Mouse (Mus musculus): ENCODE measurements around the gene Oas1g. TPM values are rescaled to one million over a fixed set of nuclear protein-coding genes. Genes with fewer than 3 reads are reported as not detected.

Gene Oas1g
- polyA plus RNA-seq, 1 experiment from 2014 or later = 1.8 TPM

GRCm38 (mm10) chr5:120831031-120831430, 56.4 kb downstream of the Oas1g start:
- Histone ChIP-seq H3K36me3 (ENCODE audit: insufficient read depth, low read length) (no peaks in the 10 kb centered on the region), H3K4me3 (replicated peaks; ENCODE audit: low read depth, low read length) (no peak overlapping the region), H3K9me3 (replicated peaks; ENCODE audit: low read length) (no peaks in the 10 kb centered on the region), H3K4me2 (ENCODE audit: low read length) (no peak overlapping the region), H3K27ac (no peak overlapping the region), H3K4me1 (replicated peaks; ENCODE audit: insufficient read depth, low read length) (no peaks in the 10 kb centered on the region), H3K27me3 (ENCODE audit: insufficient read depth, low read length) (no peaks in the 10 kb centered on the region), H3K9ac (ENCODE audit: low read depth, low read length) (no peak overlapping the region)
- ATAC-seq (replicated peaks; ENCODE audit: low FRiP score, low read depth) (no peak), DNase-seq (ENCODE audit: low spot score) (no peak)
- WGBS = 85% methylated on average over 4 of the region's 4 CpGs
- no peak for TF ChIP-seq CTCF (IDR thresholded peaks at IDR 0.05; ENCODE audit: low read depth)

Small RNA genes lying within 50 kb of the gene (microRNA-seq; reads per million reads assigned to microRNA genes)
- gene Gm22907 = not detected

Other genes starting within 250 kb of the Oas1g start
- gene Rasal1, start 238.8 kb downstream of the Oas1g start, polyA plus RNA-seq (2015; fragmentation: Nextera tagmentation; extraction: Ambion mirVana) = 0.36 and 0.39 TPM in 2 replicates
- gene Dtx1, start 175.7 kb downstream of the Oas1g start, polyA plus RNA-seq (2015; fragmentation: Nextera tagmentation; extraction: Ambion mirVana) = 3.6 and 5.5 TPM in 2 replicates
- 0.64 and 0.87 TPM in 2 replicates for gene Oas2, start 137.8 kb downstream of the Oas1g start, polyA plus RNA-seq (2015; fragmentation: Nextera tagmentation; extraction: Ambion mirVana)
- gene Oas3, start 110.0 kb downstream of the Oas1g start, polyA plus RNA-seq (2015; fragmentation: Nextera tagmentation; extraction: Ambion mirVana) = 0.13 and 0.21 TPM in 2 replicates
- gene Oas1e, start 92.1 kb downstream of the Oas1g start, polyA plus RNA-seq (2015; fragmentation: Nextera tagmentation; extraction: Ambion mirVana) = not detected in 2 replicates
- gene Oas1c, start 75.1 kb downstream of the Oas1g start, polyA plus RNA-seq (2015; fragmentation: Nextera tagmentation; extraction: Ambion mirVana) = 1.1 and 1.2 TPM in 2 replicates
- gene Oas1f, start 40.2 kb downstream of the Oas1g start, polyA plus RNA-seq (2015; fragmentation: Nextera tagmentation; extraction: Ambion mirVana) = 0.12 and 0.27 TPM in 2 replicates
- gene Oas1h, start 26.2 kb downstream of the Oas1g start, polyA plus RNA-seq (2015; fragmentation: Nextera tagmentation; extraction: Ambion mirVana) = 0.07 TPM in 1 of 2 replicates, not detected in the other
- 5.4 and 7.9 TPM in 2 replicates for gene Oas1a, start 19.9 kb upstream of the Oas1g start, polyA plus RNA-seq (2015; fragmentation: Nextera tagmentation; extraction: Ambion mirVana)
- not detected in 2 replicates for gene Oas1d, start 26.9 kb upstream of the Oas1g start, polyA plus RNA-seq (2015; fragmentation: Nextera tagmentation; extraction: Ambion mirVana)
- 0.22 and 0.28 TPM in 2 replicates for gene Rph3a, start 122.5 kb upstream of the Oas1g start, polyA plus RNA-seq (2015; fragmentation: Nextera tagmentation; extraction: Ambion mirVana)

Measured in kidney, postnatal 0 days (tissue).